Mouse (Mus musculus) kidney, embryonic 16.5 days (tissue): Measurements from ENCODE around the gene Kcnh1. TPM values are rescaled to one million over a fixed set of nuclear protein-coding genes. Genes with fewer than 3 reads are reported as not detected.

Experiments
- ATAC-seq: fragments of 200-750 bp; cut with Nextera tagmentation; 2 replicates; pipeline ENCODE4 v1.8.0; 2017; ENCODE audit warnings: moderate TSS enrichment; ENCODE audit not compliant: low FRiP score, low TSS enrichment
- H3K27ac ChIP-seq: fragments of 300-500 bp; sonication (generic); 2 replicates; pipeline ENCODE4 v1.5.1; 2014; ENCODE audit warnings: low read length
- H3K27me3 ChIP-seq: fragments of 300-500 bp; sonication (generic); 2 replicates; pipeline ENCODE4 v1.6.1; 2014; ENCODE audit warnings: low read length, control low read depth, mixed read lengths; ENCODE audit not compliant: insufficient read depth
- H3K36me3 ChIP-seq: fragments of 300-500 bp; sonication (generic); 2 replicates; pipeline ENCODE4 v1.6.1; 2014; ENCODE audit warnings: low read length, control low read depth, mixed read lengths; ENCODE audit not compliant: insufficient read depth
- H3K4me1 ChIP-seq: fragments of 300-500 bp; sonication (generic); 2 replicates; pipeline ENCODE4 v1.6.1; 2014; ENCODE audit warnings: low read length, control low read depth, mixed read lengths; ENCODE audit not compliant: insufficient read depth
- H3K4me2 ChIP-seq: fragments of 300-500 bp; sonication (generic); replicated peaks from 2 replicates; pipeline ENCODE4 v1.6.1; 2014; ENCODE audit warnings: low read depth, low read length
- H3K4me3 ChIP-seq: fragments of 300-500 bp; sonication (generic); 2 replicates; pipeline ENCODE4 v1.5.1; 2014; ENCODE audit warnings: mild to moderate bottlenecking, low read length
- H3K9ac ChIP-seq: fragments of 300-500 bp; sonication (generic); replicated peaks from 2 replicates; pipeline ENCODE4 v1.6.1; 2014; ENCODE audit warnings: low read length
- H3K9me3 ChIP-seq: fragments of 300-500 bp; sonication (generic); 2 replicates; pipeline ENCODE4 v1.6.1; 2016; ENCODE audit warnings: low read length, control low read depth
- WGBS: fragments of 180-500 bp; shearing (Covaris S2); extraction: QIAGEN DNeasy Blood & Tissue Kit; methylation state at CpG from one replicate; pipeline ENCODE4 v1.1.7; 2014; 5-methylcytosine and 5-hydroxymethylcytosine counted together
- polyA plus RNA-seq: library from polyadenylated mRNA; unstranded; fragments of >200 nt; fragmentation: Nextera tagmentation; extraction: Ambion mirVana; gene quantifications from 2 replicates; pipeline ENCODE4 v1.2.1, GENCODE M21; 2015

Kcnh1 gene
- polyA plus RNA-seq, 1 experiment from 2014 or later, result 1.2 TPM

DNA sequence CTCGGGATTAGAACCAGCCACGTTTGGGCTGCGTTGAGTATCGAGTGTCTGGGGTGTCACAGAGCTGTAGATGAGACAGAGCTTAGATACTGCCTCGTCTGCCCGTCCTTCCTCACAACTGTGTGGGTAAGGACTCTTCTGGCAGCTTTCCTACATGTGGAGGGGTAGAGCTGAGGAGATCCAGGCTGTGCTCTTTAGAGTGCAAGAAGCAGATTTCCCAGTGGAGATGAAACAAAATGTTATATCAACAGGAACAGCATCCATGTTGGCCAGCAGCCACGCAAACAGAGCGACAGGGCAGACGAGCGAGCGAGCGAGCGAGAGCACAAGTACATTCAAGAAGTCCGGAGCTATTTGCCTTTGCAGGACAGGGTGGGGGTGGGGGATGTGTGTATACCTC, 3.1 kb downstream of the Kcnh1 start:
- WGBS, result 56% methylated on average over 14 of the region's 14 CpGs
- no peak overlapping the region for H3K27ac ChIP-seq
- ATAC-seq, result no peak

DNA sequence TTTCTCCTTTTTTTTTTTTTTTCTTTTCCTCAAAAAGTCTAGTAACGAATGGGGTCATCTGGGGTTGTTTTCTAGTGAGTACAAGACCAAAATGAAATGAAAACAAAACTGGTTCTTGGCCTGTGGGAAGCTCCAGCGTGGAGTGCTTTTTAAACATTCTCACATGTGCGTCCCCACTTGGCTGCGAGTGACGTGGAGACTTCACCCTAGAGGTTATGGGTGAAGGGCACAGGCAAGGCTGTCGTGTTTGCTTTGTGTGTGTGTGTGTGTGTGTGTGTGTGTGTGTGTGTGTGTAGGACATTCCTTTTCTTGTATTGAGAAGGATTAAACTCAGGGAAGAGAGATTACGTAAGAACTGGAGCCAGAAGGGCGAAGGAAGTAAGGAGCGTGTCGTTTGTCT, 6.9 kb downstream of the Kcnh1 start:
- Histone ChIP-seq H3K4me1 (no peaks in the 10 kb centered on the region), H3K9ac (no peak overlapping the region), H3K4me3 (no peak overlapping the region), H3K36me3 (no peaks in the 10 kb centered on the region), H3K9me3 (no peaks in the 10 kb centered on the region), H3K27me3 (peaks cover 1% of the 10 kb centered on the region; the same call in 1 of the 2 replicates), H3K27ac (no peak overlapping the region), H3K4me2 (no peak overlapping the region)
- WGBS, result 48% methylated on average over 10 of the region's 10 CpGs
- no peak for ATAC-seq

More for the DNA sequence above, 3.1 kb downstream of the Kcnh1 start:
- H3K4me3 ChIP-seq, result no peak overlapping the region
- peaks cover 23% of the 10 kb centered on the region for H3K27me3 ChIP-seq
- H3K36me3 ChIP-seq, result no peaks in the 10 kb centered on the region
- no peak overlapping the region for H3K4me2 ChIP-seq
- H3K4me1 ChIP-seq, result peaks cover 7% of the 10 kb centered on the region
- H3K9me3 ChIP-seq, result no peaks in the 10 kb centered on the region
- no peak overlapping the region for H3K9ac ChIP-seq

DNA sequence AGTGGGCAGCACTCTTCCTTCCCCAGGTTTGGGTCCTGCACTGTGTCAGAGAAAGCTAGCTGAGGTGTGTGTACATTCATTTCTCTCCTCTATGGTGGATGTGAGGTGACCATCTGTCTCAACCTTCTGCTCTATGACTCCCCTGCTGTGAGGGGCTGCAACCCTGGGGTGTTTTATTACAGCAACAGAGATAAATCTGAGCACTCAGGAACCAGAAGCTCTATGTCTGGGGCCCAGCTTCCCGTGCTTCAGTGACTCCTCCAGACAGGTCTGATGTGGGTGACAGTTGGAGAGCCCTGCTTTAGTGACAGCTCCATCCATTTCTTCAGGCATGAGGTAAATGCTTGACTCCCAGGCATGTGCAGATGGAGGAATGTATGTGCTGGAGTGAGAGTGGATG, 12.4 kb downstream of the Kcnh1 start:
- H3K27ac ChIP-seq, result no peak overlapping the region
- no peaks in the 10 kb centered on the region for H3K36me3 ChIP-seq
- no peak overlapping the region for H3K4me3 ChIP-seq
- ATAC-seq, result no peak
- H3K4me1 ChIP-seq, result no peaks in the 10 kb centered on the region
- no peaks in the 10 kb centered on the region for H3K9me3 ChIP-seq
- no peak overlapping the region for H3K4me2 ChIP-seq
- no peaks in the 10 kb centered on the region for H3K27me3 ChIP-seq
- H3K9ac ChIP-seq, result no peak overlapping the region
- 4% methylated on average over 1 of the region's 1 CpGs for WGBS

DNA sequence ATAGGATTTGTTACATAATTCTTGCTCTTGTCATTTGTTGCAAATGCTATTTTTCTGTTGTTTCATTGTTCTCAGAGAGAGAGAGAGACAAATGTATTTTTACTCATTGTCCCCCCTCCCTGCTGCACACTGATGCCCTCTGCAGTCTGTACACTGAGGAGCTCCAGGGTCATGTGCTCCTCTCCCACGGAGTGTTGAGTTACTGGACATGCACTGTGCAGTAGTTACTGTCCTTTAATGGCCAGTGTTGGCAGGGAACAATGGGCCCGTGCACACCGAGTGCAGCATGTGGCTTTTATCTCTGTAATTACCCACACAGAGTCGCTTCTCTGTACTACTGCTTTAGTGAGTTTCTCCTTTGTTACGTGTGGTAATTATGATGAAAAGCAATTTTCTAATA, 17.4 kb downstream of the Kcnh1 start:
- Histone ChIP-seq H3K27ac (no peak overlapping the region), H3K27me3 (no peaks in the 10 kb centered on the region), H3K9me3 (no peaks in the 10 kb centered on the region), H3K9ac (no peak overlapping the region), H3K4me2 (no peak overlapping the region), H3K36me3 (no peaks in the 10 kb centered on the region), H3K4me1 (no peaks in the 10 kb centered on the region), H3K4me3 (no peak overlapping the region)
- 42% methylated on average over 5 of the region's 5 CpGs for WGBS
- peak; percentile 73; the same call in 1 of the 2 replicates for ATAC-seq

DNA sequence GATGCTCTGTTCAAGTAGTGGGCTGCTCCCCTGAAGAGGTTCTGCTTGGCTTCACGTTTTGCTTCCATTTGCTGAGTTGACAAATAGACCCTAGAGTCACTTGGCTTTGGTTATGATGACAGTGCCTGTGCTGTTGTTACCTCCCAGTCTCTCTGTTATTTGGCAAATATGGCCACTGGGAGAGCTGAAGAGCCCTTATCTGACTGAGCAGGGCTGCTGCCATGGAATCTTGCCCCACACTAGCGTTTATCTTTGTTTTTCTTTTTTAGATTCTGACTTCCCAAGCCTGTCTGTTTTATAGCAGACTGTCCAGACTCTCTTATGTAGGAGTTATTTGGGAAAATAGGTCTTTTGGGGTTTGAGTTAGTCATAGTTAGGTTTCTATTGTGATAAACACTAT, 21.9 kb downstream of the Kcnh1 start:
- no peak overlapping the region for H3K27ac ChIP-seq
- no peak for ATAC-seq
- H3K4me2 ChIP-seq, result no peak overlapping the region
- WGBS, result 67% methylated on average over 2 of the region's 2 CpGs
- H3K9me3 ChIP-seq, result no peaks in the 10 kb centered on the region
- H3K4me1 ChIP-seq, result no peaks in the 10 kb centered on the region
- H3K27me3 ChIP-seq, result no peaks in the 10 kb centered on the region
- no peak overlapping the region for H3K9ac ChIP-seq
- H3K36me3 ChIP-seq, result no peaks in the 10 kb centered on the region
- H3K4me3 ChIP-seq, result no peak overlapping the region

DNA sequence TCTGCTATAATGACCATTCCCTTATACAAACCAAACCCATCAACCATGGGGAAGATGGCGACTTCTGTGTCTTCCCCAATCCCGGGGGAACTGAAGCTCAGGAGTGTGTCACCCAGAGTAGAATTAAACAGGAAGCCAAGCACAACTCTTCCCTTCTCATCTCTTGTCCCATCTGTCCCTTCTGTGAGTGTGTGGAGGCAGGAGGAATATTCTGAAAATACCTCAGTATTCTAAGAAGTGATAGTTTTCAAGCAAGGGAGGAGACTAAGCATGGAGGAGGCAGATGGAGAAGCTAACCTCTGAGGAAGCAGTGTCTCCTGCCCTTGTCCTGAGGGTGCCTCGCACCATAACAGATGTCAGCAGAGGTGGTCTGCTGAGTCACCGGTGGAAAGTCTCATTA, 24.1 kb downstream of the Kcnh1 start:
- Histone ChIP-seq H3K27ac (no peak overlapping the region), H3K4me3 (no peak overlapping the region), H3K27me3 (no peaks in the 10 kb centered on the region), H3K36me3 (no peaks in the 10 kb centered on the region), H3K4me1 (no peaks in the 10 kb centered on the region), H3K9ac (no peak overlapping the region), H3K9me3 (no peaks in the 10 kb centered on the region), H3K4me2 (no peak overlapping the region)
- ATAC-seq, result no peak
- WGBS, result 91% methylated on average over 4 of the region's 4 CpGs

DNA sequence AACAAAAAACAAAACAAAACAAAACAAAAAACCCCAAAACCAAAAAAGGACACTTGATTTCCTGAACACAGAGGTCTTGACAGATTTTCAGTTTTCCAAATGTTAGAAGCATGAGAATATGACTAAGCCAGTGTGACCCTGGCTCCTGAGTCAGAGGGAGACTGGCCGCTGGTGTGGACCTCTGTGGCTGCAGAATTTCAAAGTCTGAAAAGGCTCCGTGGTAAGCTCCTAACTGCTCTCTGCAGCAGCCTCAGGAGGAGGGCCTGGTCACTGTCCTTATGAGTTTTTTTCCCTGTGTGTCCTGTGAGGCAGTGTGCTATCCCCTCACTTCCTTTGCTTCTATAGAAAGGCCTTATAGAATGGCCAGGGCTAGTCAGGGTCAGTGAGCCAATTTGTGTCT, 29.6 kb downstream of the Kcnh1 start:
- H3K9me3 ChIP-seq, result no peaks in the 10 kb centered on the region
- no peak overlapping the region for H3K4me3 ChIP-seq
- no peaks in the 10 kb centered on the region for H3K27me3 ChIP-seq
- no peaks in the 10 kb centered on the region for H3K4me1 ChIP-seq
- no peak overlapping the region for H3K27ac ChIP-seq
- no peak overlapping the region for H3K4me2 ChIP-seq
- no peaks in the 10 kb centered on the region for H3K36me3 ChIP-seq
- no peak for ATAC-seq
- WGBS, result 77% methylated on average over 2 of the region's 2 CpGs
- H3K9ac ChIP-seq, result no peak overlapping the region

DNA sequence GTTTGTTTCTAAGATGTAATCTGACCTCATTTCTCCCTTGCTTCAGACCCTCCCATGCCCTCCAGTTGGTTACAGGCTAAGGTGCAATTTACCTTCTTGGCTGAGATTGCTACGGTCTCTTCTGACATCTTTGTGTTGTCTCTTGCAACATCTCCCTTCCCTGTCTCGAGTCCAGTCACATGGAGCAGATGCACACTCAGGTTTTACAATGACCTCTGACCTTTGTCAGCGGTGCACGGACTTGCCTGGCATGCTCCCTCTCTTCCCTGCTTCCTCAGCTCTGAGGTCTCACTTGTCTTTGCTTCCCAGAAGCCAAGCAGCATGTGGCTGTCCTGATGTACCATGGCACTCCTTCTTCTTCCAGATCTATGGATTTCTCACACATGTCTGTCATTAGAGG, 33.6 kb downstream of the Kcnh1 start:
- Histone ChIP-seq H3K4me3 (no peak overlapping the region), H3K9me3 (peaks cover 9% of the 10 kb centered on the region; the same call in 1 of the 2 replicates), H3K4me2 (no peak overlapping the region), H3K27me3 (no peaks in the 10 kb centered on the region), H3K36me3 (no peaks in the 10 kb centered on the region), H3K27ac (no peak overlapping the region), H3K9ac (no peak overlapping the region), H3K4me1 (no peaks in the 10 kb centered on the region)
- WGBS, result 12% methylated on average over 4 of the region's 4 CpGs
- ATAC-seq, result no peak

DNA sequence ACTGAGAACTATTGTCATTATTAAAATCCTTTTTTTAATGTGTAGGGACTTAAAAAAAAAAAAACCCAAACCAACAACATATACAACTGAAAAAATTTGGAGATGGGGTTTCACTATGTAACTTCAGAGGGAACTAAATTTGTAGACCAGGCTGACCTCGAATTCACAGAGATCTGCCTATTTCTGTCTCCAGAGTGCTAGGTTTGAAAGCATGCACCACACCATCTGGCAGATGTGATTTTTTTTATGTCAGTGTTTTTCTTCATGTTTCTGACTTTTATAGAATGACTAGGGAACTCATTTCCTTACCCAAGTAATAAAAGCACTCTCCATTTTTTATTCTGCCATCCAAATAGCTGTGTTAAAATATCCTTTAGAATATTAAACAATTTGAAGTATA, 42.1 kb downstream of the Kcnh1 start:
- WGBS, result 45% methylated on average over 1 of the region's 1 CpGs
- Histone ChIP-seq H3K36me3 (no peaks in the 10 kb centered on the region), H3K27me3 (no peaks in the 10 kb centered on the region), H3K4me3 (no peak overlapping the region), H3K4me1 (peaks cover 6% of the 10 kb centered on the region; the same call in 1 of the 2 replicates), H3K4me2 (no peak overlapping the region), H3K9ac (no peak overlapping the region), H3K27ac (no peak overlapping the region), H3K9me3 (peaks cover 9% of the 10 kb centered on the region; the same call in 1 of the 2 replicates)
- no peak for ATAC-seq

DNA sequence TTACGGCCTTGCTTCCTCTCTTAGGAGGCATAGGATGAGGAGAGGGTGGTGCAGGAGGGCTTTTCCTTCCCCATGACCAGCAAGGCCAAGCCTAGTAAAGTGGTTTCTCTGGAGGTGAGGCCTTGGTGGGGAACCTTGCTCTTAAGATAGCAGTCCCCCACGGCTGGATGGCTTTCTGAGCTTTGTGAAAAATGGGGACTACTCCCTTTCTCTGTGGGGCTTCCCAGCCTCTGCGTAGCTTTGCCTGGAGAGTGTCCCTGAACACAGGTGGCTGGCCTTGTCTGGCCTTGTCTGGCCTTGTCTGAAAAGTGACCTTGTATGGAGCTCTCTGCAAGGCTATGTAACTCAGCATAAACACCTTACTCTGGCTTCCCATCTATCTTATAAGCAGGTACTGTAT, 56.3 kb downstream of the Kcnh1 start:
- Histone ChIP-seq H3K27me3 (no peaks in the 10 kb centered on the region), H3K4me2 (no peak overlapping the region), H3K9ac (no peak overlapping the region), H3K4me1 (no peaks in the 10 kb centered on the region), H3K27ac (no peak overlapping the region), H3K9me3 (no peaks in the 10 kb centered on the region), H3K36me3 (no peaks in the 10 kb centered on the region), H3K4me3 (no peak overlapping the region)
- 79% methylated on average over 3 of the region's 3 CpGs for WGBS
- no peak for ATAC-seq

DNA sequence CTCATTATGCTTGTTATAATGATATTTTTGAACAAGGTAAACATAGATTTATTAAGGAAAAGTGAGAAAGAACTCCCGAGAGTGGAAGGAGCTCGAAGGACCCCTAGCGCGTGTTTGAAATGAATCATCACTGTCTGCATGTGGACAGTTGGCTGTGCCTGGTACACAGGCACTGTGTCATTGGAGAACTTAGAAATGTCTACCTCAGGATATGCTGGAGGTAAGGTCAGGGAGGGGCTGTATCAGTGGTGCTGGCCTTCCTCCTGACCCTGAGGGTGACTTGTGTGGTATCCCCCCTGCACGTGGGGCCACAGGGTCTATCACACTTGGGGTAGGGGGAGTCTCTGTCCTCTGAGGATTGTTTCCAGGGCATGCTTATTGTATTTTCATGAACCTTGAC, 68.6 kb downstream of the Kcnh1 start:
- Histone ChIP-seq H3K4me2 (no peak overlapping the region), H3K36me3 (no peaks in the 10 kb centered on the region), H3K27me3 (no peaks in the 10 kb centered on the region), H3K27ac (no peak overlapping the region), H3K4me3 (no peak overlapping the region), H3K4me1 (no peaks in the 10 kb centered on the region; the same call in 1 of the 2 replicates), H3K9ac (no peak overlapping the region), H3K9me3 (no peaks in the 10 kb centered on the region)
- no peak for ATAC-seq
- 68% methylated on average over 5 of the region's 5 CpGs for WGBS
